Mouse (Mus musculus): ENCODE results near the gene Acsl4. TPM values are rescaled to one million over a fixed set of nuclear protein-coding genes. Genes with fewer than 3 reads are reported as not detected.

The Acsl4 gene
- 12.5 and 14.5 TPM in 2 replicates for polyA plus RNA-seq (2016; fragmentation: Nextera tagmentation; extraction: Ambion mirVana)

GRCm38 (mm10) chrX:142390247-142390908 lies at the start of gene Acsl4:
Gene Acsl4 (minus strand): TSS chrX:142390535.
- Histone ChIP-seq H3K9me3 (replicated peaks) (no peaks in the 10 kb centered on the region), H3K36me3 (no peaks in the 10 kb centered on the region), H3K4me3 (peak within 1 kb of the TSS; percentile 65), H3K27me3 (ENCODE audit: low read depth, poor library complexity, severe bottlenecking) (peaks cover 66% of the 10 kb centered on the region), H3K27ac (peak within 1 kb of the TSS; percentile 89), H3K4me1 (no peaks in the 10 kb centered on the region)
- WGBS = 10% methylated on average over 47 of the region's 59 CpGs
- peak; percentile 87 for DNase-seq (ENCODE audit: low spot score)

DNA sequence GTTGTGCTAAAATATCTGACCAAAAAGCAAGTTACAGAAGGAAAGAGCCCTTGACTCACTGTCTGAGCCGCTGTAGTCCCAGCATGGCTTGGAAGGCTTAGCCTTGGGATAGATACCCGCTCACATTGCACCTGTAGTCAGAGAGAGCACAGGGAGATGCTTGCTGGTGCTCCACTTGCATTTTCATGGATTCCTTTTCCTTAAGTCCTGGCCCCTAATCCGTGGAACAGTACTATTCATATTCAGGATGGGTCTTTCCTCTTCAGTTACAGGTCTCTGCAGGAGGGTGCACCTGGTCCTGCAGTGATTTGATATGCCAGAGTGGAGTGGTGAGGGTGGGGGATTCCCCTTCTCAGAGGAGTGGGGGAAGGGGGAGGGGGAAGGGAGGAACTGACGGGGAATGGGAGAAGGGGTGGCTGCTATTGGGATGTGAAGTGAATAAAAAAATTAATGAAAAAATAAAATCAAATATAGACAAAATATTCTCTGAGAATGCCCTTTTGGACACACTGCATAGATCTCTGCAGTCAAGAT lies 47.7 kb upstream of the Acsl4 start:
- Histone ChIP-seq H3K27me3 (ENCODE audit: low read depth, poor library complexity, severe bottlenecking) (peaks cover 69% of the 10 kb centered on the region), H3K36me3 (no peaks in the 10 kb centered on the region), H3K4me3 (no peak overlapping the region), H3K9me3 (replicated peaks) (no peaks in the 10 kb centered on the region), H3K27ac (no peak overlapping the region), H3K4me1 (no peaks in the 10 kb centered on the region)
- no peak for DNase-seq (ENCODE audit: low spot score)
- WGBS = 31% methylated on average over 4 of the region's 4 CpGs

GRCm38 (mm10) chrX:142432846-142433245 lies 42.5 kb upstream of the Acsl4 start:
- WGBS = 75% methylated on average over 3 of the region's 3 CpGs
- Histone ChIP-seq H3K4me1 (no peaks in the 10 kb centered on the region), H3K36me3 (no peaks in the 10 kb centered on the region), H3K9me3 (replicated peaks) (no peaks in the 10 kb centered on the region), H3K27me3 (ENCODE audit: low read depth, poor library complexity, severe bottlenecking) (peaks cover 84% of the 10 kb centered on the region), H3K27ac (no peak overlapping the region), H3K4me3 (no peak overlapping the region)
- DNase-seq (ENCODE audit: low spot score) = no peak

DNA sequence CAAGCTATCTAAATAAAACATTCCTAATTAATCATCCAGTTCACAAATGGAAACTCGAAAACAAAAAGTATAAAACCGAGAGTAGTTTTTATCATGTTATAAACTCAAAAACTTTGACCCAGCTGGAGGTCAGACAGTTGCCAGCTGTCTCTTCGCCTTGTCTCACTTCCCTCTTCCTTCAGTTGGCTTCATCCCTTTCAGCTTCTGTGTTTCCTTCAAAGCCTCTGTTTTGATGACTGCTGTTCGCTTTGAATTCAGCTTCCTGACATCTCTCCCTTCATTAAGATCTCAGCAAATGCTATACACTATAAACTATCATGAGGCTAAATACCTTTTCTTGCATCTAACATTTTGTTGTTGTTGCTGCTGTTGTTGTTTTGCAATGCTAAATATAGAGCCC lies 36.8 kb upstream of the Acsl4 start:
- no peak for DNase-seq (ENCODE audit: low spot score)
- peaks cover 82% of the 10 kb centered on the region for H3K27me3 ChIP-seq (ENCODE audit: low read depth, poor library complexity, severe bottlenecking)
- H3K36me3 ChIP-seq = no peaks in the 10 kb centered on the region
- no peaks in the 10 kb centered on the region for H3K4me1 ChIP-seq
- H3K27ac ChIP-seq = no peak overlapping the region
- no peak overlapping the region for H3K4me3 ChIP-seq
- 70% methylated on average over 4 of the region's 4 CpGs for WGBS
- no peaks in the 10 kb centered on the region for H3K9me3 ChIP-seq (replicated peaks)

GRCm38 (mm10) chrX:142426628-142427027 lies 36.3 kb upstream of the Acsl4 start:
- WGBS = 85% methylated on average over 4 of the region's 4 CpGs
- DNase-seq (ENCODE audit: low spot score) = no peak

DNA sequence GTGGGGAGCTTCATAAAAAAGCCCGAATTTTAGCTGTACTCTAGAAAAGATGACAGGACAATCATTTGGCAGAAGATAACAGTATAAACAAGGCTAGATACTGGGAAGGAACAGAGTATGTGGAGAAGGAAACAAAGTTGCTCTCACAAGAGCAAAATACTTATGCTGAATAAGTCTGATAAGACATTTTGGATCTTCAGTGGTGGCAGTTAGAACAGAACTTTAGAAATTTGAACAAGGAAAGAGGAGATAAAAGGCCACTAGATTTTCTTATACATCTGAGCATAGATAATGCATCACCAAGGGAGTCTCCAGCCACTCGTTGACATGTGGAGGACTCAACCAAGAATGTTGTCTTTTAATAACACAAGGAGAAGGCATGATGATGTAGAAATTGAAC lies 23.5 kb upstream of the Acsl4 start:
- no peak overlapping the region for H3K4me3 ChIP-seq
- peaks cover 85% of the 10 kb centered on the region for H3K27me3 ChIP-seq (ENCODE audit: low read depth, poor library complexity, severe bottlenecking)
- no peaks in the 10 kb centered on the region for H3K9me3 ChIP-seq (replicated peaks)
- H3K27ac ChIP-seq = no peak overlapping the region
- H3K4me1 ChIP-seq = no peaks in the 10 kb centered on the region
- no peaks in the 10 kb centered on the region for H3K36me3 ChIP-seq
- no peak for DNase-seq (ENCODE audit: low spot score)
- WGBS = 80% methylated on average over 2 of the region's 2 CpGs

More at GRCm38 (mm10) chrX:142426628-142427027, 36.3 kb upstream of the Acsl4 start:
- Histone ChIP-seq H3K27me3 (ENCODE audit: low read depth, poor library complexity, severe bottlenecking) (peaks cover 78% of the 10 kb centered on the region), H3K36me3 (no peaks in the 10 kb centered on the region), H3K27ac (no peak overlapping the region), H3K4me3 (no peak overlapping the region), H3K9me3 (replicated peaks) (no peaks in the 10 kb centered on the region), H3K4me1 (no peaks in the 10 kb centered on the region)

DNA sequence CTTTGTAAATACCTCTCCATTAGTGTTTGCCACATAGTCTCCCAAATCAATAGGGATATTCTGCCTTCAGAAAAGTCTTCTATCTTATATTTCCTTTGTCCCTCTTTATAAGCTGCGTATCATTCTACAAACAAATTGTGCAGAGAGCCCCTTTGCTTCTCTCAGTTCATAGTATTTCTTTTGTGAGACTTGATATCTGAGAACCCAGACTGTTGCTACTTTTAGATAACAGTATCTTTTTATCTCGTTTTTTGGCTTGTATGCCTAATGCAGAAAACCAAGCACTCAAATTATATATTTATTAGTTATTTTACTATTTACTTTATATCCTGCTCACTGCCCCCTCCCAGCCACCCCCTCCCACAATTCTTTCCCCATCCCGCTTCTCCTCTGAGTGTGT lies 19.7 kb upstream of the Acsl4 start:
- H3K27me3 ChIP-seq (ENCODE audit: low read depth, poor library complexity, severe bottlenecking) = peaks cover 76% of the 10 kb centered on the region
- 86% methylated on average over 3 of the region's 3 CpGs for WGBS
- DNase-seq (ENCODE audit: low spot score) = no peak

DNA sequence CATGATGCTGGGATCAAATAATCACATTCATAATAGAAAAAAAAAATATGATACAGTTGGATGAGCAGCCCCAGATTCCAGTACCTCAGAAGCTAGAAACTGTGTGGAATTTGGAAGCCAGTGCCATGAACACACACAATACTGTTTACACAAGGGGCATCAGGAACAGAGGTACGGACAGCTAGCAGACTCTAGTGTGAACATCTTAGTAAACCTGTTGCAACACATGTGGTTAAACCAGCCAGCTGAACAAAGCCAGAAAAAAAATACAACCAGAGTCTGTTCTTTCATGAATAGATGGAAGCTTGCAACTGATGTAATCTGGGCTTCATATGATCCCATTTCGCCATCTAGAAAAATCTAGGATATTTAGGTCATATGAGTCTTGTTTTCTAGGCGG lies 19.0 kb upstream of the Acsl4 start:
- Histone ChIP-seq H3K4me1 (no peaks in the 10 kb centered on the region), H3K27me3 (ENCODE audit: low read depth, poor library complexity, severe bottlenecking) (peaks cover 73% of the 10 kb centered on the region), H3K27ac (no peak overlapping the region), H3K4me3 (no peak overlapping the region), H3K36me3 (no peaks in the 10 kb centered on the region), H3K9me3 (replicated peaks) (no peaks in the 10 kb centered on the region)
- DNase-seq (ENCODE audit: low spot score) = no peak
- WGBS = 93% methylated on average over 3 of the region's 3 CpGs

More for the DNA sequence above, 19.7 kb upstream of the Acsl4 start:
- H3K4me3 ChIP-seq = no peak overlapping the region
- H3K27ac ChIP-seq = no peak overlapping the region
- H3K36me3 ChIP-seq = no peaks in the 10 kb centered on the region
- no peaks in the 10 kb centered on the region for H3K9me3 ChIP-seq (replicated peaks)
- H3K4me1 ChIP-seq = no peaks in the 10 kb centered on the region

DNA sequence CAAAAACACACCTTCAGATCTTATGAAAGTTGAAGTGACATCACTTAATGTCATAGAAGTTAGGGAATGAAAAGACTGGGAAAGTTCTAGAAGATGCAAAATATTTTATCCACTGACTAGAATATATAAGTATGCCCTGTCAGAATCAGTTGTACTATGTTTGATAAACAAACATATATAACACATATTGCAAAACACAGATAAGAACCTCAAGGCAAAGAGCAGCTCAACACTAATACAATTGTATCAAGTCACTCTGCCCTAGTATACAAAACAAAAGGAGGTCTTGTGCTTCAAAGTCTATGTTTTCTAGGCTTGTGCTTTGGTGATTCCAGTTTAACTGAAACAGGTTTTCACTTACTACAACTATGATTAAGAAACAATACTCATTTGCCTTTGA lies 12.8 kb upstream of the Acsl4 start:
- Histone ChIP-seq H3K36me3 (no peaks in the 10 kb centered on the region), H3K27ac (no peak overlapping the region), H3K4me3 (no peak overlapping the region), H3K27me3 (ENCODE audit: low read depth, poor library complexity, severe bottlenecking) (peaks cover 56% of the 10 kb centered on the region), H3K4me1 (no peaks in the 10 kb centered on the region), H3K9me3 (replicated peaks) (no peaks in the 10 kb centered on the region)
- DNase-seq (ENCODE audit: low spot score) = no peak

- Histone ChIP-seq H3K9me3 (replicated peaks) (no peaks in the 10 kb centered on the region), H3K27ac (no peak overlapping the region), H3K36me3 (no peaks in the 10 kb centered on the region), H3K4me3 (no peak overlapping the region), H3K27me3 (ENCODE audit: low read depth, poor library complexity, severe bottlenecking) (peaks cover 57% of the 10 kb centered on the region), H3K4me1 (no peaks in the 10 kb centered on the region)
- WGBS = 72% methylated on average over 2 of the region's 2 CpGs
- no peak for DNase-seq (ENCODE audit: low spot score)
Observed at GRCm38 (mm10) chrX:142398621-142399020, 8.3 kb upstream of the Acsl4 start.

GRCm38 (mm10) chrX:142390909-142391265 lies 552 bp upstream of the Acsl4 start:
- no peak for DNase-seq (ENCODE audit: low spot score)
- Histone ChIP-seq H3K27ac (peak overlapping the region; percentile 89), H3K9me3 (replicated peaks) (no peaks in the 10 kb centered on the region), H3K4me3 (peak overlapping the region; percentile 65), H3K27me3 (ENCODE audit: low read depth, poor library complexity, severe bottlenecking) (peaks cover 67% of the 10 kb centered on the region), H3K4me1 (no peaks in the 10 kb centered on the region), H3K36me3 (no peaks in the 10 kb centered on the region)
- 46% methylated on average over 7 of the region's 7 CpGs for WGBS

- WGBS = 12% methylated on average over 22 of the region's 22 CpGs
- Histone ChIP-seq H3K27me3 (ENCODE audit: low read depth, poor library complexity, severe bottlenecking) (peaks cover 73% of the 10 kb centered on the region), H3K4me1 (no peaks in the 10 kb centered on the region), H3K36me3 (no peaks in the 10 kb centered on the region), H3K9me3 (replicated peaks) (no peaks in the 10 kb centered on the region), H3K4me3 (peak overlapping the region; percentile 65), H3K27ac (peak overlapping the region; percentile 86)
- no peak for DNase-seq (ENCODE audit: low spot score)
Observed at GRCm38 (mm10) chrX:142389581-142390159, 665 bp downstream of the Acsl4 start.

GRCm38 (mm10) chrX:142388141-142388540 lies 2.2 kb downstream of the Acsl4 start:
- Histone ChIP-seq H3K4me3 (no peak overlapping the region), H3K27me3 (ENCODE audit: low read depth, poor library complexity, severe bottlenecking) (peaks cover 70% of the 10 kb centered on the region), H3K27ac (no peak overlapping the region), H3K4me1 (no peaks in the 10 kb centered on the region), H3K36me3 (no peaks in the 10 kb centered on the region), H3K9me3 (replicated peaks) (no peaks in the 10 kb centered on the region)
- no peak for DNase-seq (ENCODE audit: low spot score)
- 80% methylated on average over 6 of the region's 6 CpGs for WGBS

Measured in limb, embryonic 10.5 days (tissue).